Mouse (Mus musculus) left cerebral cortex, postnatal 36 days (tissue): Measurements from ENCODE around the gene Maml3. TPM values are rescaled to one million over a fixed set of nuclear protein-coding genes. Genes with fewer than 3 reads are reported as not detected.
A peak's percentile ranks its signal among the peaks of the same experiment; 100 is the strongest.

Experiments used
- DNase-seq, 2 experiments: peaks; one replicate each; pipeline ENCODE4 v3.0.0; 2021 to 2022; ENCODE audit warnings: low spot score in 2 of 2, mixed read lengths in 1 of 2
- intact Hi-C: fragments of 180-260 bp; cut with DNase I; formaldehyde crosslinking; loops from one replicate; pipeline ENCODE4 v1.15.1; 2025
- total RNA-seq, 2 experiments: library from RNA; stranded (reverse); gene quantifications; 2 replicates each; pipeline ENCODE4 v1.2.3; 2021

Maml3 gene
- total RNA-seq, 2 experiments from 2014 or later: 6.2 to 11.9 TPM

DNA sequence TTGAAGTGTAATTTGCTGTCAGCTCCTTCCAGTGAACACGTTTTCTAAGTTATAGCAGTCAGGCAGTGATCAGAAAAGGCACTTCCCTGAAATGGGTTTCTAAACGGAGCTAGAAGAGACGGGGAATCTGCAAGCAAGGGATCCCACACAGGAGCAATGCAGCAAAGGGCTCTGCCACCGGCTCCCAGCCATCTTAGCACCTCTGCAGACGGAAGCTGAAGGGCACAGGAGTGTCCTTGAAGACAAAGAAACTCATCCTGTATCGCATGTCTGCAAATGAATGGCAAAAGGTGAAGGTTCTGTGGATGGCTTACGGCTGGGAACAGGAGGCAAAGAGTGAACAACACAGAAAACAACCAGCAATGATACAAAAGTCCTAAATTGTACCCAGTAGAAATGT is 319.1 kb downstream of the Maml3 start:
- DNase-seq: no peak
- intact Hi-C loops: loop anchor here (5.0 to 10.0 kb wide), 2 partner anchors 83 to 409 kb away; no protein-coding TSS in a partner anchor

DNA sequence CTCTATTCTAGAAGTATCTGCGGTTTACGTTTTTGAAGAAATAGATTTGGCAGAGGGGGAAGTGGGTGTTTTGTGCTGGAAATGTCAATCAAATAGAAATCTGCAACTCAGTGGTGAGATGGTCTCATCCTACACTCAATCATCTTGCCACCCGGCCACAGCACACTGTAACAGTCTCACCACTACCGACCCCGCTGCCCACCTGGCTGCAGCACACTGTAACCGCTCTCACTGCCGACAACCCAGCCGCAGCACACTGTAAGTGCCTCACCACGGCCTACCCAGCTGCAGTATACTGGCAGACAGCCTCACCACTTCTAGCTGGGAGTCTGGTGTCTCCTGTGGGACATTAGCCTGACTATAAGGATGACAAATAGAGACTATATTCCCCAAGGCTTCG is 322.7 kb downstream of the Maml3 start:
- intact Hi-C loops: loop anchor here (10.0 kb wide), 1 partner anchor 413 kb away; no protein-coding TSS in a partner anchor
- no peak for DNase-seq

DNA sequence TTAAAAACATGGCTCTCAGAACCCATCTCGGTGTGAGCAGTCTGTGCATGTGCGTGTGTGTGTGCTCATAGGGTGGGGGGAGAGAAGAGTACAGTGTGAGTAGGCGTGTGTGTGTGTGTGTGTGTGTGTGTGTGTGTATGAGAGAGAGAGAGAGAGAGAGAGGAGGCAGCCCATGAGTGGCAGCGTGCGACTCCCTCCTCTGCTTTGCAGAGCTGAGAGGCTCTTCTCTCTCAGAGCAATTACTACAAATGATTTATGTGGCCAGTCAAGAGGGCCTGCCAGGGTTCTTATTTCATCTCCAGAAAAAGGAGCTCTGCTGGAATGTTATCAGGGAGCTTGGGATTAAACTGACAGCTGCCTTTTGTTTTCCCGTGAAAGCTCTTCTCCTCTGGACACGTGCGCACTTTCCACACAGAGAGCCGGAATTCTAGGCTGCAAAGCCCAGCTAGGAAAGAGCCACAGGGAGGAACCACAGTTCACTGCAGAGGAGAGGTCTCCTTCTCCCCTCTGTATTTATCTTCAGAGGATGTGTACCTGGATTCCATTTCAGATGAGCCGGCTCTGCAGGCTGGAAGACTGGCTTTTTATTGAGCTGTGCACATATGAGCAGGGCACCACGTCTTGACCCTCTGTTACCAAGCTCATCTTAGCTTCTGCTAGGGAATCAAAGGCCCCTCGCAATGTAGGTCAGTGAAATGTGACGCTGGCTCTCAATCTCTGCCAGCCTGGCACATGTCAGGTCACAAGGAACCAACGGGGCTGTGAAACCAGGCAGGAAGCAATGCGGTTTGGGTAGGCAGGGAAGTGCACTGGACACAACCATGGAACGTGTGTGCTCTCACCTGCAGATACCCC is 325.9 kb downstream of the Maml3 start:
- DNase-seq: no peak
- intact Hi-C loops: no loop called here

DNA sequence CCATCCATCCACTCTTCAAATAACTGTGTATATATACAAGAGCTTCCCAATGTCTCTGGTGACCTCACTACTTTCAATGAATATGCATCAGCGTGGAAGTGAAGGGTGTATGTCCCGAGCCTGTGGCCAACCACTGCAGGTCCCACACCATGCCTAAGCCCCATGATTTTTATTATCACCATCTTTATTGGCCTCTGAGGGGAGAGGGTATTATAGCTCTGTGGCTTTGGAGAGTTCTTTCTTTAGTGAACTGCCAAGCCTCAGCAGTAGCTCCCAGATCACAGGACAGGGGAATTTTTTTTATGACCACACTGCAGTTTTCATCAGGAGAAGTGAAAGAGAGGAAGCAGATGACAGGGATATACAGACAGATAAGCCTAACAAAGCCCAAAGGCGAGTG is 326.7 kb downstream of the Maml3 start:
- intact Hi-C loops: no loop called here
- DNase-seq: no peak

DNA sequence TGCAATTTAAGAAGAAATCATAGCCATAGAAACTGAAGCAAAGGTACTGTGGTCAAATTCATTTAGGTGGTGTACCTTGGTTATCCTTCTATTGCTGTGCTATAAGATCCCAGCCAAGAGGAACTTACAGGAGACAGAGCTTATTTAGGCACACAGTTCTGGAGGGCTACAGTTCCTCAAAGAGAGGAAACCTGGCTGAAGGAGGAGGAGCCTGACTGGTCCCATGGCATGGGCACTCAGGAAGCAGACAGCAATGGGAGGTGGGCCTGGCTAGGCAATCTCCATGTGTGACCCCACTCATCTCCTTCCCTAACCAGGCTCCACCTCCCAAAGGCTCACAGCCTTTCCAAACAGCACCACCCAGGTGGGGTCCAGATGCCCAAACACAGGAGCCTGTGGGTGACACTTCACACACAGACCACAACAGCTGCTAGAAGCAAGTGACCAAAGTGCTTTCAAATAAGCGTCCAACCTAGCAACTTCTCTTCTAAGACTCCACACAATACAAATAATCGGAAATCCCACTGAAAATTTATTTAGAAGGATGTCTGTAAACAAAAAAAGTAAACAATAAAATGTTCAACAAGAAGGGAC is 328.8 kb downstream of the Maml3 start:
- intact Hi-C loops: no loop called here
- no peak for DNase-seq

DNA sequence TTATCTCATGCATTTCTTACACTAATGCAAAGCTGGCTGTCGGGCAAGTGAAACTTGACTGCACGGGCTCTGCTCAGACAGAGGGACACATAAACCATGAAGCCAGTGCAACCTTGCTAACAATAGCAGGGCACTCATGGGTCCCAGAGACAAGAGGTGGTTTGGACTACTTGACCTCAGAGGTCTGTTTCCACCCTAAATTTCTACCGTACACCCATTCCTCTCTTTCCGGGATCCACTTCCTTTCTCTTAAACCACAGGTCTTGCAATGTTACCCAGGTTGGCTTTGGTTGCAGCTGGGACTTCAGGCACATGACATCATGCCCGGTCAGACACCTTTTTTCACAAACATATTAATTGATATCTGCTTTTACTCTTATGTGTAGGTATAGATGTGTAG is 331.3 kb downstream of the Maml3 start:
- intact Hi-C loops: no loop called here
- no peak for DNase-seq

DNA sequence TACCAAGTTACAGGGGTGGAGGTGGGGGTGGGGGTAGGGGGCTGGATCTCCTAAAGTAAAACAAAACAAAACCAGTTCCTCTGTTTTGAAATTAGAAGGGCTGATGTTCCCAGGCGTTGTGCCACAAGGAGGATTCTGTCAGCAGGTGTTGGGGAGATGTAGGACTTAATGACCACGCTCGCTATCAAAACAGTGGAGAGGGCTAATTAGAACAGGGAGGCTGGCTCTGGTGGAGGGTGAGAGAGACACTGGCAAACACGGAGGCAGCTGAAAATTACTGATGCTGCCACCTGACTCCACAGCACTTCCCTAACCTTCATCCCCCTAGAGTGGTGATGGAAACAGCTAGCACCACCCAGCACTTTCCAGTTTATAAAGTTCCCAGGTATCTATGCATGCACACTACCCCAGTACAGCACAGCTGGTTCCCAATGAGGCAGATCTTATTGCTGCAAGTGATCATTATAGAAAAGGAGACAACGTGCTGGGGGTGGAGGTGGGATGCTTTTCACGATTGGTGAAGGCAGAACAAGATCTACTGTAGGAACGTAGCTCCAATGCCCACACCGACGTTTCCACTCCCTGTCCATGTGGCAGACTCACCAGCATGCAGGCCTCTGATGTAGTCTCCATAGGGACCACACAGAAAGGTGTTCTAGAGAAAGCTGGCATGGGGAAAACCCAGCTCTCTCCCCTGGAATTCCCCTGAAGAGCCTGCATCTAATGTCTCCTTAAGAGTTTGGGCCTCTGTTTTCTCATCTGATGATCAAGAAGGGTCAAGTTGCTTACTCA is 332.8 kb downstream of the Maml3 start:
- intact Hi-C loops: no loop called here
- no peak for DNase-seq

DNA sequence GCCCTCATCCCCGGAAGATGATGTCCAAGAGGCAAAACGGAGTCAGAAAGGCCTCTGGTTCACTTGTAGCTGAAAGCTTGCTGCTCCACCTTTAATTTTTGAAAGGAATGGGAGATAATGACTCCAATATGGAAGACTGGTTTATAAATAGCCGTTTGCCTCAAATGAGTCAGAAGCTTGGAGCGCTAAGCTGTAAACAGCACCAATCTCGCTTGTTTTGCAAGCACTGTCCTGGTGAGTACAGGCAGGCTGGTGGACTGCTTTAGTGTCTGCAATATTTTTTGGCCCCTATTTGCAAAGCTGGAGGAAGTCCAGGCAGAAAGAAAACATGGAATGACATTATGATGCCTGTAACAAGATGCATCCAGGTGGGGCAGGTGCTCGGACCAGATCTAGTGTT is 335.7 kb downstream of the Maml3 start:
- intact Hi-C loops: no loop called here
- no peak for DNase-seq

DNA sequence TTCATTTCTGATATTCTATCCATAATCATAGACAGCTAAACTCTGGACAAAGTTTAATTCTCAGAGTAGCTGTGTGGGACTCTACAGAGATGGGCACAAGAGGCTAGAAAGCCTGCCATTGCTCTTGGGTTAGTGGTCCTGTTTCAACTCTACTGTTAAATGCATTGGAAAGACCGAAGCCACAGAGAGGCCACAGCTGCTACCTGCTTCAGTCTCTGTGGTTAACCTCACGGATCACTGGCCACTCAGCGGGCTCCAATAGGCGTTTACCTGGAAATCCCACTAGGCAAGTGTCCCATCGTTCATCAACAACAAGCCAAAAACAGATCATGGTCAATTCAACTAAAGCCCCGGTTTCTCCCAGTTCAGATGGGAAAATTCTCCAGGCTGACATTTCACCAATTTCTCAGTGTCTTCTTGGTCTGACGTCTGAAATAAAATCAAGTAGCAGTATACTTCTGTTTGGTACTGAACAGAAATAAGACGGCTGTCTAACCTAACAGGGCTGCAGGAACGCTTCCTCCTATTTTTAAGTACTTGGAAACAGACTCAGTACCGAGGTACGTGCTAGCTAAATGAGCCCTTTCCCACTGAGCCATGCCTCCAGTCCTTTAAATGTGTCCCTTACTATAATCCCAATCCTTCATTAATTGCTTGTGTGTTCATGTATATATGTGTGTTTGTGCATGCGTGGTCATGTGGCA is 339.5 kb downstream of the Maml3 start:
- no peak for DNase-seq
- intact Hi-C loops: no loop called here

DNA sequence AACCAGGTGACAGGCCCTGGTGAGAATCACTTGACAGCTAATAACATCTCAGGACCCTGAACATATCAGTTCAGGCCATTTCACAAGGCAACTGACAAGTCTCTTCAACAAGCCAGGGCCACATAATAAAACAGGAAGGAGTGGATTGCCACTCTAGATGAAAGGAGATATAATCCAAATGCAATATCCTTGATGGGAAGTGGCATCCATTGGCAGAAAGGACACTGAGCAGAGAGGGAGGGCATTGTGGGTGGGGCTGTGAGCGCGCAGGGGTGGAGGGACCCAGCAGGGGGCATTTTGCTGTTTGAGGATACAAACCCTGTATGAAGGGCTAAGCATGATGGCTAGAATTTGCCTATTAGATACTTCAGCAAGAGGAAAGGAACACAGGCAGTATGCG is 340.7 kb downstream of the Maml3 start:
- DNase-seq: no peak
- intact Hi-C loops: no loop called here

DNA sequence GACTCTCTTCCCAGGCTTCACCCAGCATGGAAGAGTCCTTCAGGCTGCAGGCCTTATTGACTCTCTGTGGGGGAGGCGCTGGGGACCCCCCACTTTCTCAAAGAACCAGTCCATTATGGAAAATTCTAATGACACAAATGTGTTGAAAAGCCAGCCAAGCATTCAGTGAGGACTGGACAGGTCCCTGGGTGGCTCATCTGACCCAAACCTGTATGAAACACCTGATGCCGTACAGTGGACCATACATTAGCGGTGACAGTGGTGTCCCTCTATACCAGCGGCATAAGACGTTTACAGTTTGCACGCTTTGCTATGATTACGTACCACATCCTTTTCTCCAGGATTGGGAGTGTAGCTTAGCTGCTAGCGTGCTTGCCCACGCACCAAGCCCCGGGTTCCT is 342.0 kb downstream of the Maml3 start:
- DNase-seq: no peak
- intact Hi-C loops: no loop called here

DNA sequence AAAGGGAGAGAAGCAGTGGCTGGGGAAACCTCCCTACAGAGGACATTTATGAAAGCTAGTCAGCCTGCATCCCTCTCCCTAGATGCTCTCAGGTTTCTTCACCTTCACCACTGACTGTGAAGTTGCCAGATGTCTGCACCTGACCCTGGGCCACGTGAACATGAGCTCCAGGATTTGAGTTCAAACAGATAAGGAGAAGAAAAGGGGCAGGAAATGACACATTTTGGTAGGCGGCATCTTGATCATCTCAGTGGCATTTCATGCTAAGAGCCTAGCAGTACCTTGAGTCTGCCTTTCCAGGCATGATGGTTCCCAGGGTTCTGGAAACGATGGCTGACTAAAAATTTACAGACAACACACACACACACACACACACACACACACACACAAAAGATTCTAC is 345.3 kb downstream of the Maml3 start:
- intact Hi-C loops: no loop called here
- no peak for DNase-seq

DNA sequence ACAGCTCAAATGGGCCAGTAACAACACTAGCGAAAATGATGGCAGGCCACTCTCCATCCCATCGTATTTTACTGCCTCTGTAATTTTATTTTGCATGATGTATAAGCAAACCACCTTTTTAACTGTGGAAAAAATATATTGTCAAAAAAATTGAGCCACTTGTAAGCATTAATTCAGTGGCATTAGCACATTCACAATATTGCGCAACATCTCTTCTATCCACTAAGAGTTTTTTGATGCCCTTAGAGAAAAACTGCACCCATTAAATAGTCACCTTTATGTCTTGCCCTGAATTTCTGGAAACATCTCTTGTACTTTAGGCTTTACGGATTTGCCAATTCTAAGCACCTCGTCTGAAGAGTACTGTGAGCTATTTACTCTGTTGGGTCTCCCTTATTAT is 347.8 kb downstream of the Maml3 start:
- intact Hi-C loops: no loop called here
- no peak for DNase-seq

DNA sequence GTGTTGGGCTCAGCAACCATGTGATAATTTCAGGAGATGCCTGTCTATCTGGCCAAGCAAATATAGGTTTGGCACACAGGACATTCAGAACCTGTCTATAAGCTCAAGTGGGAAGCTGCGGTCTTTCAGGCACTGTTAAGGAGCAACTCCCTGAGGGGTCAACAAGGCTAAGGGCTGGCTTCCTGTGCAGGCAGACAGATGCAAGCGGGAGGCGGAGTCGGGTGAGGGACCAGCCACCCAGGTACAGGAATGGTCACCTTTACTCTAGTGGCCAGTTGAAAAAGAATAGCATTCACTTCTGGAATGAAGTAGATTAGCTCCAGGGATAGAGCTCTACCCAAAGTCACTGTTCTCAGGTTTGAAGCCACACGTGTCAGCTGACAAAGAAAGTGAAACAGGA is 348.6 kb downstream of the Maml3 start:
- intact Hi-C loops: no loop called here
- no peak for DNase-seq

DNA sequence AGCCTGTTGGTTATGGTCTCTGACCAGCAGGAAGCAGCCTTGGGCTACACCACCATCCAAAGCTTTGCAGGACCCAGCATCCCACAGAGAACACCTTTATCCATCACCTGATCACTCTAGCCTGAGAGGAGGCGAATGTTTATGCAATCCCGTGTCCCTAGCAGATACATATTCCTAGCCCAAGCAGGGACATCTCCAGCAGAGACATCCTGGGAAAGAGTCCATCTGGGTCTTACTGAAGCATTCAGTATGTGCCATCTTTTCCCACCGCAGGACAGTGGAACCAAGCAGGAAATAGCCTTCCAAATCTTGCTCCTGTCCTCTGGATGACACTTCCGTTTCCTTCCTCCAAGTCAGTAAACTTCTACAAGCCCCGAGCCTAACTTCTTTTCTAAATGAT is 351.6 kb downstream of the Maml3 start:
- intact Hi-C loops: no loop called here
- DNase-seq: no peak

DNA sequence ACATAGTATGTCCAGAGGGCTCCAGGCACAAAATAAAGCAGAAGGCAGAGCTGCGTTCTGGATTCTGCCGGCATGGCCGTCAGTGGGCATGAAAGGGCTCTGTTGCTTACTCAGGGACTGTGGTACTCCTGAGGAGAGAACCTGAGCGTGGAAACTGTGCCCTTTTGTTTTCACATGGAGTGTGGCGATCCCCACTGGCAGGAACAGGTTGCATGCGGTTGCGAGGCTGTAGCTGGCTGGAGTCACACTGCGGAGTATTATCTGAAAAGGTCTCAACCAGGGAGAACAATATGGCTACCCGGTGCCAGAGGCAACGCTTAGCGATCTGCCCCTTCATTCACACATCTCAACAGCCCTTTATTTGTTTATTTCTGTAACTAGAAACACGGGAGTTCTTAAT is 353.4 kb downstream of the Maml3 start:
- intact Hi-C loops: no loop called here
- DNase-seq: no peak

DNA sequence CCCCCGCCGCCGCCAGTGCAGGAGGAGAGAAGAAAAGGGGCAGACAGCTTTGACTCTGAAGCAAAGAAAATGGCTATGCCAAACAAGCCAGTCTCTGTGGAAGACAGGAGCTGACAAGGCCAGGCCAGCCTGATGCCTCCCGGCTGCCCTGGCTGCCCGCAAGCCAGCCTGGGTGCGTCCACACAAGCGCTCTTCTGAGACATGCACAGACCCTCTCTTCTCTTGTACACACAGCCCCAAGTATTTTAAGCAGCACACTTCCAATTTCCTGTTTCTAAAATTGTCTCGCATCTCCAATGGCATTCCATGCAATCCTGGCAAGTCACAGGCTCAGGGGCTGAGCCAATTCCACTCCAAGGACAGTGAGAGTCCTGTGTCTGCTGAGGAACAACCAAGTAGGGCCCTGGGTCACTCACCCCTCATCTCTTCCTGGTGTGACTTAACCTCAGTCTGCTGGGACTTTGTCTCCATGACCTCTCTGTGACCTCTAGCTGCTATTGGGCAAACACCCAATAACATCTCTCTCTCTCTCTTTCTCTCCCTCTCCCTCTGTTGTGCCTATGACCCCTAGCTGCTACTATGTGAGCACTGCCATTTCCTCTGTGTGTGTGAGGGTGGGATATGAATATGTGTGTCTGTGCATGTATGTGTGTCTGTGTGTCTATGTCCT is 354.9 kb downstream of the Maml3 start:
- intact Hi-C loops: no loop called here
- DNase-seq: peak; percentile 16 to 25

DNA sequence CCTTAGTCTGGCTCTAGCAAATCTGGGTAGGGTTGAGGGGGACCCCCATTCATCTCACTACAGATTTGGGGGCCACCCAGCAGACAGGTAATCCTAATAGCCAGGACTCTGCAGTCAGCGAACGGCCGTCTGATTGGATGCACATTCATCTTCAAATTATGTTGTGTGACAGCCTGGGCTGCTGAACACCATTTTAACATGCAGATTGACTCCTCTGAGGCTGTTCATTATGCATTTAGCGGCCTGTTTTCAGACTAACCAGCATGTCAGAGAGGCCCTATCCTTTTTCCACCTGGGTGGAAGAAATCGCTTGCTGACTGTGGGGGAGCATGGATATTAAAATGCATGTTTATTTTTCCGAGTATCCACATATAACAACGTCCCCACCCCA is 355.5 kb downstream of the Maml3 start:
- intact Hi-C loops: no loop called here
- no peak for DNase-seq
